Mouse (Mus musculus) retina, adult 2 months (tissue): ENCODE measurements at regions not wholly inside any gene's neighbourhood (a gene's known extent, or its start where the extent isn't known, plus 50 kb on each side); places are given as distances from the start of the nearest gene placed in this dataset.

ENCODE experiments used
- DNase-seq: peaks from one replicate; pipeline ENCODE4 v3.0.0-alpha.2; 2012; ENCODE audit warnings: low read depth, low spot score

DNA sequence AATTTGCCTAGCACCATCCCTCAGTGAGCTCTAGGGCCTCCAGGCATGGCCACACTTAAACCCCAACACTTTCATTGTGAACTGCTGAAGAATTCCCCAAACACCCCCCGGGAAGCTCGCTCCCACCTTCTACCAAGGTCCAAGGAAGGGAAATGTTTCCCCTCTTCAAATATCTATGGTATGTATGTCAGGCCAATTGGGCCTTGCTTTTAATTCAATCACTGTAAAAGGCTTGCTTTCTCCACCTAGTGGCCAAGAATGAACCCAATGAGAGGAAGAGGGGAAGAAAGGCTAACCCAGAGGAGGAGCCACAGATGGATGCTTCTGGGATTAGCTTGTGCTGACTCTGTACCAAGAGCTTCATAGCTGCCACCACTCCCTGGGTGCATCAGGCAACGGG lies 336.3 kb upstream of the Tgfbr2 start:
- DNase-seq: no peak

DNA sequence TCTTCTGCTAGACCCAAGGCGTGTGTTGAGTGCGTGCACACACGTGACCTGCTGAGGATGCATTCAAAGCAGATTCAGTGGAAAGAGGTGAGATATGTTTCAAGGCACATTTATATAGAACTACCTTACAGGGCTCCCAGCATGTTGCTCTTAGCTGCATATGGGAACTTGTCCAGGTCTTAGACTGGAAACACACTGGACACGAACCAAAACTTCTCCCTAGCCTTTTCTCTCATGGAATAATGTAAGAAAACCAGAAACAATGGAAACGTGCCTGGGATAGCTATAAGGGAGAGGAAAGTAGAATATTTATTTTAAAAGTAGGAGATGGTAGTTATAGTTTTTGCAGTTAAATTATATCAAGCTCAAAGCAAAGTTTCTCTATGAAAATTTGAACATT lies 332.6 kb upstream of the Tgfbr2 start:
- no peak for DNase-seq

DNA sequence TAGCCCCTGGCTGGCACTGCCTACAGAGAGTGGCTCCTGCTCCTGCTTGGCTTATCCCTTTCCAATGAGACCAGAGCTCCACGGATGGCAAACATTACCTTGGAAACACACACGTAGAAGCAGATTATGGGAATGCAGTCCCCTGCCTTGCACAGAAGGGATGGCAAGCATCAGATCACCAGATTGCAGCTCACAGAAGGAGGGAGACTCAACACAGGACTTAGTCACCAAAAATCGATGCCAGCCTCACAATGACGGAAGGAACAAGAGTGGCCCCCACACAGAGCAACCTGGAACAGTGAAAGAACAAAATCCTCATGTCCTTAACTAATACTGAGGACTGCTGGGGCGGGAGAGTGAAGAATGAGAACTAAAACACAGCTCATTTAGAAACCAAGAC lies 327.7 kb upstream of the Tgfbr2 start:
- DNase-seq: no peak

- DNase-seq: no peak
Observed at GRCm38 (mm10) chr9:116500951-116501350, 325.8 kb upstream of the Tgfbr2 start.

- no peak for DNase-seq
Observed at GRCm38 (mm10) chr9:116491227-116491626, 316.1 kb upstream of the Tgfbr2 start.

- DNase-seq: no peak
Observed at GRCm38 (mm10) chr9:116489787-116490186, 314.6 kb upstream of the Tgfbr2 start.

DNA sequence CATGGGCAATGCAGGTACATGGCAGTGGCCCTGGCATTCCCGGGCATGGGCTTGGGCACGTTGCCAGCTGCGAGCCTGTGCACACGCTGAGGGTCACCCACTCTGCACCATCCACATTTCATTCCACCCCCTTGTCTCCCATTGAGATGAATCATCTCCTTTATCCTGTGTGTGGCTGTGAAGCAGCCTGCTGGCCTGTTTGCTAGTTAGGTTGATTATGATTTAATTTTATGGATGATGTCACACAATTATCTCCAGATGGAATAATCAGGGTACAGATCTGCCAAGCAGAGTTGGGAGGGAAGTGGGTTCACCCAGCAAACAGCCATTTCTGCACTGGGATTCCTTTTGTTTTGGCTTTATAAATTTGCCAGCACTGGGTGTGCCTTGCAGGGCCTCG lies 314.1 kb upstream of the Tgfbr2 start:
- no peak for DNase-seq

DNA sequence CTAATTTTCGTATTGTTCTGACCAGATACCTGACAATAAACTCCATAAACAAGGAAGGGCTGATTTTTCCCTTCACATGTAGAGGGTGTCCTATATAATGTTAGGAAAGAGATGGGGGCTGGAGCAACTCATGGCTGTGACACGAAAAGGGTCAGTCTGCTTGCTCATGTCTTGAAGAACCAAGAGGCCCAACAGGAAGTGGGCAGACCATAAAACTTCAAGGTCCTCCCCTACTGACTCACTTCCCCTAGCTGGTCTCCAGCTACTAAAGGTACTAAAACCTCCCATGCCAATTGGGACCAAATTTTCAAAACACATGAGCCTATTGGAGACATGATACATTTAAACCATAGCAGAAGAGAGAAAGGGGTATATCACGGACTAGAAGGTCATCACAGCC lies 302.1 kb upstream of the Tgfbr2 start:
- no peak for DNase-seq

- DNase-seq: no peak
Observed at GRCm38 (mm10) chr9:116475206-116475955, 300.2 kb upstream of the Tgfbr2 start.

GRCm38 (mm10) chr9:116472855-116473254 lies 297.7 kb upstream of the Tgfbr2 start:
- no peak for DNase-seq

DNA sequence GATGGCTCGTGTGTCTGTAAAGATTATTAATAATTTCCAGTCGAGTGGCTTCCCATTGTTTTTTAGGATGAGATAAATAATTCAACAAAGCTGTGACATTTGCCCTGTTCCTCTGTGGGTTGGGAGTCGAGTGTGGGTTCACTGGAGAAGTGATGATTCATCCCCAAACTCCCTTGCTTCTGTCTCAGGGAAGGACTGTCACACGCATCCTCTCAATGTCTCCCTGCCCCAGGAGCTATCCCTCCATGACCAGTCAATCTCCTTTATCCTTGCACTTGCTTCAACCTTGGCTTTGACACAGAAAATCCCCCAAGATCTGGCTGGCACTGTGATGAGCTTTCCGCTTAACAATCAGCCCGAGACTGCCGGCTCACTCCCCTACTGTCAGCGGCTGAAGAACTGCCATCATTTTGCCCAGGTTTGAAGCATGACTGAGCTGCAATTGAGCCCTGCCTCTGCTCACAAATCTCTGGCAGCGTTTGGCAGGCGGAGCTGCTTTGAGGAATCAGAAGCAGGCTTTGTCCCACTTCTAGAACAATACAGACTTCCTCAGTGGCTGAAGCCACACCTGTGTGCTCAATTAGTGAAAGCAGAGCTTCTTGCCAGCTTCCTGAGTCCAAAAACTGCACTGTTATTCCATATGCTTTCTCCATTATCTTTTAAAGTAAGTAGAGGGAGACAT lies 293.6 kb upstream of the Tgfbr2 start:
- no peak for DNase-seq

GRCm38 (mm10) chr9:116466336-116466735 lies 291.2 kb upstream of the Tgfbr2 start:
- DNase-seq: no peak

GRCm38 (mm10) chr9:116464626-116465025 lies 289.5 kb upstream of the Tgfbr2 start:
- DNase-seq: no peak

DNA sequence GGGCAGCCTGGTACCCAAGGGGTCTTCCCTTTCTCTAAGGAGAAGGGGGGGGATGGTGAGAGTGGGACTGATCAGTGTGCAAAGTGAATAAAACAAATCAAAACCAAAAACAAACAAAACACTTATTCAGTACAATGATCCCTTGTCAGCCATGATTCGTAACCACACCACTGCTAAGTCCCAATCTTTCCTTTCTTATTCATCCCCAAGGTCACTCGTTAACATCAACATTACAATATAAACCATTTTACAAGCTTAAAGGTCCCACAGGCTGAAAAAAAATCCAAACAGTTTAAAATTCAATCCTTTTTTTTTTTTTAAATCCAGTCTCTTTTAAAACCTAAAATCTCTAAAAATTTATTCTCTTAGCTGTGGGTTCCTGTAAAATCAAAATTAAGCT lies 287.1 kb upstream of the Tgfbr2 start:
- DNase-seq: no peak

DNA sequence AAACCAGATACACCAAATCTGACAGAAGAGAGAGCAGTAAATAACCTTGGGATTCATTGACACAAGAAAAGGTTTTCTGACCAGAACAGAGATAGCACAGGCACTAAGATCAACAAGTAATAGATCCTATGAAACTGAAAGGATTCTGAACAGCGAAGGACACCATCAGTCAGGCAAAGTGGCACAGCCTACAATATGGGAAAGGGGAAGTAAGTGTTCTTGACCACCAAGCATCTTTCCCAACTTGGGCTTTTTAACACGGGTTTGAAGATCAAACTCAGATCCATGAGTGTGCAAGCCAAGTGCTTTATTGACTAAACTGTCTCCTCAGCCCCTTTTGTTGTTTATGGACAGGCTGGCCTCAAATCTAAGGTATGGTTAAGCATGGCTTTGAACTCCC lies 284.9 kb upstream of the Tgfbr2 start:
- DNase-seq: no peak

DNA sequence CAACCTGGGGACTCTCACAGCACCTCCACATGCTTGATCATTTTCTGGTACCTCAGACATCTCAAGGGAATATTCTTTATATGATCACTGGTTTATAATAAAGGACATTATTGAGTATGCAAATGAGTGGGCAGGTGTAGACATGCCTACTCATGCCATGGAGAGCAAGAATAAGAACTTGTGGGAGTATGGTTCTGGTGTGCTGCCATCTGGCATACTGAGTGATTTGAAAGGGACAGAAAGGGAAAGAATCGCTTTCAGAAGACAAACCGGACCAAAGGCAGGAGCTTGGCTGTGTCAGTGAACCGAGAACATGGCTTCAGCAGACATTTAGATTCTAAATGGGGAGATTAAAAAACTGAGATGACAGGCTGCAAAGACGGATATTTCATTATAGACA lies 276.9 kb upstream of the Tgfbr2 start:
- DNase-seq: no peak

GRCm38 (mm10) chr9:116450829-116451228 lies 275.7 kb upstream of the Tgfbr2 start:
- DNase-seq: no peak

- DNase-seq: no peak
Observed at GRCm38 (mm10) chr9:116447734-116448133, 272.6 kb upstream of the Tgfbr2 start.

GRCm38 (mm10) chr9:116438580-116438979 lies 263.4 kb upstream of the Tgfbr2 start:
- no peak for DNase-seq

- DNase-seq: no peak
Observed at GRCm38 (mm10) chr9:116434414-116434813, 259.3 kb upstream of the Tgfbr2 start.

- no peak for DNase-seq
Observed at GRCm38 (mm10) chr9:116429061-116429460, 253.9 kb upstream of the Tgfbr2 start.

DNA sequence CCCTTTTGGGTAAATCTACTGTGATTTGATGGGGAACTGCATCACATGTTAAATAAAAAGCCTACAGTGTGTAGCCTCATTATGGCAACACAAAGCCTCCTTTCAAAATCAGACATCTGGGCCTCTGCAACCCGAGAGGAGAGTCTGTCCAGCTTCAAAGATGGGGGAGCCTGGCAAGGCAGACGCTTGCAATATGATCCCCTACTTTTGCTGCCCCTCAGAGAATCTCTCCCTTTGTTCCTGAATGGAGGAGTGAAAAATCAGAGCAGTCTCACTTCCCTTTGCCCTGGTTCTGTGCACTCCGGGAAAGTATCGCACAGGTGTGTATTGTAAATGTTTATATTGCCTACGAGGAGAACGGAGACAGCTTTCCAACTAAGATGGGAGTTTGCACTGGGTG lies 253.3 kb upstream of the Tgfbr2 start:
- DNase-seq: no peak

- no peak for DNase-seq
Observed at GRCm38 (mm10) chr9:116427278-116427677, 252.1 kb upstream of the Tgfbr2 start.
